Mouse (Mus musculus) MEL (cell line): ENCODE data around the gene Myzap.

Source experiments
- POLR2AphosphoS2 ChIP-seq: IDR thresholded peaks from 2 replicates; pipeline ENCODE4 v1.6.1; 2011; ENCODE audit warnings: low read length, improper control_type of control experiment
- ZC3H11A ChIP-seq: IDR thresholded peaks from 2 replicates; pipeline ENCODE4 v1.6.1; 2012; ENCODE audit warnings: low read depth, mild to moderate bottlenecking, inconsistent platforms, low read length, improper control_type of control experiment

DNA sequence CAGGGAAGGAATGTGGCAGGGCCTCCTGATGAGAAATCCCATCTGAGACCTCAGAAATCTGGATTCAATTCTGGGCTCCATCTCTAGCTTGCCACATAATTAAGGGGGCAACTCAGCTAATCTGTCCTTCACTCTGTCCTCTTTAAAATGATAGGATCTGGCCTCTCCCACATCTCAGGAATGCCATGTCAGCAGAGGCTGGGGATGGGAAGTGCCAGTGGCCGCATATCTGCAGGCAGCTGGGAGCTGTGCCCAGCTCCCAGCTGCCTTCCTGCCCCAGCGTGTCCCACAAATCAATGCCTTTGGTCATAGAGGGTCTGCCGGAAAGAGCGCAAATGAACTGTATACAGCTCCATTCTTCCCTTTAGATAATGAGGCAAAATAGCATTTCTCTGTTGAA is 124.7 kb downstream of the Myzap start:
- no peak for TF ChIP-seq POLR2AphosphoS2
- no peak for TF ChIP-seq ZC3H11A
